Mouse (Mus musculus) G1E (cell line): Measurements from ENCODE around the gene Lrig2.

ENCODE experiments used
- CTCF ChIP-seq: IDR thresholded peaks from 2 replicates; pipeline ENCODE4 v1.5.1; 2012; ENCODE audit warnings: low read depth, low read length, inconsistent platforms, mixed read lengths
- GATA1 ChIP-seq: IDR thresholded peaks from 2 replicates; pipeline ENCODE4 v1.6.1; 2012; ENCODE audit warnings: borderline replicate concordance, low read length, inconsistent platforms, mixed read lengths
- POLR2AphosphoS5 ChIP-seq: IDR thresholded peaks from 2 replicates; pipeline ENCODE4 v1.6.1; 2012; ENCODE audit warnings: low read depth, low read length, inconsistent platforms; ENCODE audit not compliant: insufficient replicate concordance
- TAL1 ChIP-seq: conservative IDR thresholded peaks from 2 replicates; pipeline ENCODE4 v1.6.1; 2012; ENCODE audit warnings: low read depth, low read length, inconsistent platforms, mixed read lengths

GRCm38 (mm10) chr3:104438777-104439176 lies 72.9 kb downstream of the Lrig2 start:
- TF ChIP-seq POLR2AphosphoS5 (no peak), CTCF (no peak), GATA1 (no peak), TAL1 (no peak)
